Mouse (Mus musculus) limb, embryonic 13.5 days (tissue): ENCODE measurements around the gene Arrb2. TPM values are rescaled to one million over a fixed set of nuclear protein-coding genes. Genes with fewer than 3 reads are reported as not detected.
"Not testable (repeated sequence)": the region's sequence is repeated elsewhere in the genome, so short reads cannot be mapped to it uniquely, and the experiment has no call there.

Source experiments
- ATAC-seq: fragments of 200-750 bp; cut with Nextera tagmentation; 2 replicates; pipeline ENCODE4 v1.8.0; 2017; ENCODE audit warnings: low read depth, moderate number of reproducible peaks, moderate TSS enrichment; ENCODE audit not compliant: low FRiP score
- H3K27ac ChIP-seq: fragments of 300-500 bp; sonication (generic); 2 replicates; pipeline ENCODE4 v1.5.1; 2015; ENCODE audit warnings: inconsistent platforms, mild to moderate bottlenecking, moderate library complexity
- H3K27me3 ChIP-seq: fragments of 300-500 bp; sonication (generic); 2 replicates; pipeline ENCODE4 v1.6.1; 2015; ENCODE audit warnings: mild to moderate bottlenecking, inconsistent platforms
- H3K36me3 ChIP-seq: fragments of 300-500 bp; sonication (generic); 2 replicates; pipeline ENCODE4 v1.6.1; 2015; ENCODE audit warnings: inconsistent platforms, mild to moderate bottlenecking, moderate library complexity
- H3K4me1 ChIP-seq: fragments of 300-500 bp; sonication (generic); 2 replicates; pipeline ENCODE4 v1.6.1; 2015; ENCODE audit warnings: inconsistent platforms
- H3K4me2 ChIP-seq: fragments of 300-500 bp; sonication (generic); replicated peaks from 2 replicates; pipeline ENCODE4 v1.6.1; 2015; ENCODE audit warnings: inconsistent platforms, mild to moderate bottlenecking, moderate library complexity
- H3K4me3 ChIP-seq: fragments of 300-500 bp; sonication (generic); 2 replicates; pipeline ENCODE4 v1.5.1; 2015; ENCODE audit warnings: moderate library complexity, mild to moderate bottlenecking, inconsistent platforms
- H3K9ac ChIP-seq: fragments of 300-500 bp; sonication (generic); 2 replicates; pipeline ENCODE4 v1.6.1; 2015; ENCODE audit warnings: mild to moderate bottlenecking, inconsistent platforms
- H3K9me3 ChIP-seq: fragments of 300-500 bp; sonication (generic); 2 replicates; pipeline ENCODE4 v1.6.1; 2016; ENCODE audit warnings: inconsistent platforms
- WGBS: fragments of 180-500 bp; shearing (Covaris S2); methylation state at CpG from one replicate; pipeline ENCODE4 v1.1.7; 2015; 5-methylcytosine and 5-hydroxymethylcytosine counted together
- microRNA-seq: library from miRNA; unstranded; fragments of <30 nt; microRNA quantifications from one replicate; pipeline ENCODE4, GENCODE M21; 2016
- polyA plus RNA-seq: library from polyadenylated mRNA; unstranded; fragments of >200 nt; fragmentation: Nextera tagmentation; extraction: Ambion mirVana; gene quantifications from 2 replicates; pipeline ENCODE4 v1.2.1, GENCODE M21; 2015

Gene Arrb2
- polyA plus RNA-seq, 1 experiment from 2014 or later: 22.8 TPM

- no peaks in the 10 kb centered on the region for H3K4me1 ChIP-seq
- H3K36me3 ChIP-seq: no peaks in the 10 kb centered on the region
- no peak overlapping the region for H3K4me3 ChIP-seq
- H3K27ac ChIP-seq: no peak overlapping the region
- no peaks in the 10 kb centered on the region for H3K9me3 ChIP-seq
- H3K4me2 ChIP-seq: no peak overlapping the region
- ATAC-seq: no peak
- no peak overlapping the region for H3K9ac ChIP-seq
- H3K27me3 ChIP-seq: peaks cover 3% of the 10 kb centered on the region; the same call in 1 of the 2 replicates
These were observed 40.3 kb downstream of the Arrb2 start for GRCm38 (mm10) chr11:70472716-70473115.

- H3K9ac ChIP-seq, H3K4me2 ChIP-seq, H3K36me3 ChIP-seq, H3K9me3 ChIP-seq, H3K27me3 ChIP-seq, H3K27ac ChIP-seq, ATAC-seq, H3K4me3 ChIP-seq, H3K4me1 ChIP-seq: not testable (repeated sequence)
- 83% methylated on average over 5 of the region's 5 CpGs for WGBS
These were observed 40.9 kb downstream of the Arrb2 start for GRCm38 (mm10) chr11:70473291-70473690.

DNA sequence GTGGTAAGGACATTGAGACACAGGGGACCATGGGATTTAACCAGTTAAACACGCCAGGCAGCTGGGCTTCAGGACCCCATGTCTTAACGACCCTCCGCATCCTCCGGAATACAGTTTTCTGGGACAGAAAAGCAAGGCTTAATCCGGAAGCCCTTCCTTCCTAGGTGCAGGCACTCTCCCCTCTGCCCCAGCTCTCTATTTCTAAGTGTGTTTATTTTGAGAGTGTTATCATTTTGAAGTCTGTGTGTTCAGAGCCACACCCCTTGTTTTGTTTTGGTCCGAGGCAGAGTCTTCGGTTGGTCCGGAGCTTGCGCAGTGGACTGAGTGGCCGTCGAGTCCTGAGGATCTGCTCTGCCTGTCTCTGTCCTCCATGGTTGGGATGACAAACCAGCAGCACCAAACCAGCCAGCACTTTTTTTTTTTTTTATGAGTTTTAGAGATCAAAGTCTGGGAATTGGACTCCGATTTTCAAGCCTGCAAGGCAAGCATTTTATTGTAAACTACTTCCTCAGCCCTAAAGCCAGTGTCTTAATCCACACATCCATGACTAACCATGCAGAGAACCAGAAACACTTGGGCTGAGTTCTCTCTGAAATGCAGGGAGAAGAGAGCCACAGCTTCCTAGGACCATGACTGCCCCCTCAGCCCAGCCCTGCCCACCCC, 42.6 kb downstream of the Arrb2 start:
- no peak overlapping the region for H3K4me3 ChIP-seq
- no peak for ATAC-seq
- no peaks in the 10 kb centered on the region for H3K27me3 ChIP-seq
- H3K27ac ChIP-seq: no peak overlapping the region
- no peaks in the 10 kb centered on the region for H3K4me1 ChIP-seq
- H3K4me2 ChIP-seq: no peak overlapping the region
- H3K9me3 ChIP-seq: no peaks in the 10 kb centered on the region
- H3K9ac ChIP-seq: no peak overlapping the region
- whole genome bisulfite sequencing: 67% methylated on average over 12 of the region's 12 CpGs
- no peaks in the 10 kb centered on the region for H3K36me3 ChIP-seq

GRCm38 (mm10) chr11:70485498-70485897, 53.1 kb downstream of the Arrb2 start:
- Histone ChIP-seq H3K4me3 (no peak overlapping the region), H3K9ac (no peak overlapping the region), H3K27ac (no peak overlapping the region), H3K36me3 (no peaks in the 10 kb centered on the region), H3K4me2 (no peak overlapping the region), H3K27me3 (no peaks in the 10 kb centered on the region), H3K4me1 (no peaks in the 10 kb centered on the region), H3K9me3 (no peaks in the 10 kb centered on the region)
- WGBS: 59% methylated on average over 2 of the region's 2 CpGs
- ATAC-seq: no peak

DNA sequence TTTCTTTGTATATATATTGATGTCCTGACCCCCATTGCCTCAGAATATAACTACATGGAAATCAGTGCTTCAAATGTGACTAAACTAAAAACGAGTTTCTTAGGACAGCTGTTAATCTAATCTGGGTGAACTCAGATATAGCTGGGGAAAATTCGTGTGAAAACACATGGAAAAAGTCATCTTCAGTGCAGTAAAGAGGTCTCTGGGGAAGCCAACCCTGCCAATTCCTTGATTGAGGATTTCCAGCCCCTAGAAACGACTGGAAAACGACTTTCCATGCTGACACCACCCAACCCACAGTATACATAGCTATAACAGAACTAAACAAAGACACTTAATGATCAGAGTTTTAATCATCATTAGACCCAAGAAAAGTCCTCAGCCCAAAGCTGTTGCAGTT, 55.4 kb downstream of the Arrb2 start:
- no peak overlapping the region for H3K27ac ChIP-seq
- no peaks in the 10 kb centered on the region for H3K4me1 ChIP-seq
- H3K27me3 ChIP-seq: no peaks in the 10 kb centered on the region
- H3K4me3 ChIP-seq: no peak overlapping the region
- no peak for ATAC-seq
- H3K9ac ChIP-seq: no peak overlapping the region
- H3K4me2 ChIP-seq: no peak overlapping the region
- peaks cover 5% of the 10 kb centered on the region; the same call in 1 of the 2 replicates for H3K9me3 ChIP-seq
- 34% methylated on average over 4 of the region's 4 CpGs for WGBS
- H3K36me3 ChIP-seq: no peaks in the 10 kb centered on the region

- Histone ChIP-seq H3K9ac (no peak overlapping the region), H3K4me2 (no peak overlapping the region), H3K9me3 (peaks cover 5% of the 10 kb centered on the region; the same call in 1 of the 2 replicates), H3K27ac (no peak overlapping the region), H3K4me1 (no peaks in the 10 kb centered on the region), H3K27me3 (no peaks in the 10 kb centered on the region), H3K4me3 (no peak overlapping the region), H3K36me3 (no peaks in the 10 kb centered on the region)
- 91% methylated on average over 3 of the region's 3 CpGs for WGBS
- ATAC-seq: no peak
These were observed 56.7 kb downstream of the Arrb2 start for GRCm38 (mm10) chr11:70489138-70489537.

DNA sequence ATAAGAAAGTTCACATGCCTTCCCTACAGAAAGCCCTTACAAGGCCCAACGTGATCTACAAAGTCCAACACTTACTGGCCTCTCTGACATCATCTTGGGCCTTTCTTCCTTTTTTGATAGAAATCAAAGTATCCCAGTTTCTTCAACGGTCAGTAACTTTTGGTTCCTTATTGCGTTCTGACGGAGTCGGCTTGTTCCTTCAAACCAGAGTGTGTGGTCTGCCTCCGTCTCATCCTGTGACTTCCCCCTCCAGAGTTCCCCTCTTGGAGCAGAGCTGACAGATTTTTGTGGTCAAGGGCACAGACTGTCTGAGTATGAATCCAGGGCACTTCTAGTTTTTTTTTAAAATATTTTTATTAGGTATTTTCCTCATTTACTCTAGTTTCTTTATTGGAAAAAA, 57.2 kb downstream of the Arrb2 start:
- Histone ChIP-seq H3K4me3 (no peak overlapping the region), H3K27ac (no peak overlapping the region), H3K36me3 (no peaks in the 10 kb centered on the region), H3K9me3 (peaks cover 5% of the 10 kb centered on the region; the same call in 1 of the 2 replicates), H3K27me3 (no peaks in the 10 kb centered on the region), H3K4me1 (no peaks in the 10 kb centered on the region), H3K4me2 (no peak overlapping the region), H3K9ac (no peak overlapping the region)
- 85% methylated on average over 6 of the region's 6 CpGs for WGBS
- no peak for ATAC-seq

Small RNA genes within 50 kb of the gene (microRNA-seq; reads per million reads assigned to microRNA genes)
- not detected for gene Mir7115

Other genes starting within 250 kb of the Arrb2 start
- gene Slc16a11, start 219.9 kb upstream of the Arrb2 start, polyA plus RNA-seq: 1.5 and 1.7 TPM in 2 replicates
- 10.9 and 11.5 TPM in 2 replicates for gene Slc16a13, start 211.6 kb upstream of the Arrb2 start, polyA plus RNA-seq
- 10.0 and 10.3 TPM in 2 replicates for gene Bcl6b, start 202.8 kb upstream of the Arrb2 start, polyA plus RNA-seq
- 203 and 209 TPM in 2 replicates for gene 0610010K14Rik, start 194.7 kb upstream of the Arrb2 start, polyA plus RNA-seq
- 11.6 and 12.1 TPM in 2 replicates for gene Gm21988, start 192.8 kb upstream of the Arrb2 start, polyA plus RNA-seq
- 152 and 162 TPM in 2 replicates for gene Rnasek, start 192.8 kb upstream of the Arrb2 start, polyA plus RNA-seq
- 4.1 TPM in 2 replicates for gene Alox12, start 177.3 kb upstream of the Arrb2 start, polyA plus RNA-seq
- not detected in 2 replicates for gene Alox12e, start 110.0 kb upstream of the Arrb2 start, polyA plus RNA-seq
- gene Alox15, start 80.6 kb upstream of the Arrb2 start, polyA plus RNA-seq: 0.05 TPM in 1 of 2 replicates, not detected in the other
- gene Pelp1, start 22.6 kb upstream of the Arrb2 start, polyA plus RNA-seq: 40.0 and 41.8 TPM in 2 replicates
- gene Med11, start 19.3 kb downstream of the Arrb2 start, polyA plus RNA-seq: 42.4 and 45.9 TPM in 2 replicates
- 0.62 and 0.75 TPM in 2 replicates for gene Zmynd15, start 26.8 kb downstream of the Arrb2 start, polyA plus RNA-seq
- 2.7 and 3.9 TPM in 2 replicates for gene Cxcl16, start 27.3 kb downstream of the Arrb2 start, polyA plus RNA-seq
- gene Tm4sf5, start 72.6 kb downstream of the Arrb2 start, polyA plus RNA-seq: 0.29 and 0.74 TPM in 2 replicates
- gene Vmo1, start 82.0 kb downstream of the Arrb2 start, polyA plus RNA-seq: 0.31 and 0.41 TPM in 2 replicates
- 0.43 and 0.92 TPM in 2 replicates for gene Gltpd2, start 86.6 kb downstream of the Arrb2 start, polyA plus RNA-seq
- 828 and 869 TPM in 2 replicates for gene Psmb6, start 92.7 kb downstream of the Arrb2 start, polyA plus RNA-seq
- gene Gm40193, start 100.3 kb downstream of the Arrb2 start, polyA plus RNA-seq: not detected in 2 replicates
- 4.5 and 5.7 TPM in 2 replicates for gene Pld2, start 107.4 kb downstream of the Arrb2 start, polyA plus RNA-seq
- 14.1 and 15.5 TPM in 2 replicates for gene Mink1, start 130.2 kb downstream of the Arrb2 start, polyA plus RNA-seq
- not detected in 2 replicates for gene 4930544D05Rik, start 183.2 kb downstream of the Arrb2 start, polyA plus RNA-seq
- gene Chrne, start 186.6 kb downstream of the Arrb2 start, polyA plus RNA-seq: not detected in 2 replicates
- gene Gp1ba, start 206.5 kb downstream of the Arrb2 start, polyA plus RNA-seq: 0.18 and 0.22 TPM in 2 replicates
- gene Rnf167, start 214.6 kb downstream of the Arrb2 start, polyA plus RNA-seq: 120 and 129 TPM in 2 replicates
- gene Slc25a11, start 214.8 kb downstream of the Arrb2 start, polyA plus RNA-seq: 165 and 173 TPM in 2 replicates
- gene Pfn1, start 222.0 kb downstream of the Arrb2 start, polyA plus RNA-seq: 1,638 and 1,674 TPM in 2 replicates
- gene Eno3, start 224.6 kb downstream of the Arrb2 start, polyA plus RNA-seq: 52.3 and 57.1 TPM in 2 replicates
- 159 and 165 TPM in 2 replicates for gene Spag7, start 236.8 kb downstream of the Arrb2 start, polyA plus RNA-seq